Mouse (Mus musculus) intestine, embryonic 16.5 days (tissue): ENCODE data around the gene Gm8279. TPM values are rescaled to one million over a fixed set of nuclear protein-coding genes. Genes with fewer than 3 reads are reported as not detected.
"Not testable (repeated sequence)": the region's sequence is repeated elsewhere in the genome, so short reads cannot be mapped to it uniquely, and the experiment has no call there.

Experiments used
- ATAC-seq: fragments of 200-750 bp; cut with Nextera tagmentation; 2 replicates; pipeline ENCODE4 v1.8.0; 2017; ENCODE audit warnings: moderate TSS enrichment, moderate library complexity
- H3K27ac ChIP-seq: fragments of 300-500 bp; sonication (generic); 2 replicates; pipeline ENCODE4 v1.5.1; 2014; ENCODE audit warnings: mild to moderate bottlenecking, low read length
- H3K27me3 ChIP-seq: fragments of 300-500 bp; sonication (generic); replicated peaks from 2 replicates; pipeline ENCODE4 v1.6.1; 2014; ENCODE audit warnings: low read length, control low read depth, mixed read lengths; ENCODE audit not compliant: control insufficient read depth, insufficient read depth
- H3K36me3 ChIP-seq: fragments of 300-500 bp; sonication (generic); 2 replicates; pipeline ENCODE4 v1.6.1; 2014; ENCODE audit warnings: low read length, control low read depth; ENCODE audit not compliant: control insufficient read depth, insufficient read depth
- H3K4me1 ChIP-seq: fragments of 300-500 bp; sonication (generic); 2 replicates; pipeline ENCODE4 v1.6.1; 2014; ENCODE audit warnings: low read length, control low read depth, mixed read lengths; ENCODE audit not compliant: control insufficient read depth, insufficient read depth
- H3K4me2 ChIP-seq: fragments of 300-500 bp; sonication (generic); 2 replicates; pipeline ENCODE4 v1.6.1; 2014; ENCODE audit warnings: low read depth, low read length, control low read depth
- H3K4me3 ChIP-seq: fragments of 300-500 bp; sonication (generic); 2 replicates; pipeline ENCODE4 v1.5.1; 2014; ENCODE audit warnings: mild to moderate bottlenecking, low read length
- H3K9ac ChIP-seq: fragments of 300-500 bp; sonication (generic); 2 replicates; pipeline ENCODE4 v1.6.1; 2014; ENCODE audit warnings: low read depth, low read length
- H3K9me3 ChIP-seq: fragments of 300-500 bp; sonication (generic); 2 replicates; pipeline ENCODE4 v1.6.1; 2016; ENCODE audit warnings: low read length, control low read depth; ENCODE audit not compliant: control insufficient read depth
- WGBS: fragments of 180-500 bp; shearing (Covaris S2); extraction: QIAGEN DNeasy Blood & Tissue Kit; methylation state at CpG from one replicate; pipeline ENCODE4 v1.1.7; 2014; 5-methylcytosine and 5-hydroxymethylcytosine counted together
- polyA plus RNA-seq: library from polyadenylated mRNA; unstranded; fragments of >200 nt; fragmentation: Nextera tagmentation; extraction: Ambion mirVana; gene quantifications from 2 replicates; pipeline ENCODE4 v1.2.1, GENCODE M21; 2015

Gene Gm8279
- polyA plus RNA-seq: not detected in 2 replicates

DNA sequence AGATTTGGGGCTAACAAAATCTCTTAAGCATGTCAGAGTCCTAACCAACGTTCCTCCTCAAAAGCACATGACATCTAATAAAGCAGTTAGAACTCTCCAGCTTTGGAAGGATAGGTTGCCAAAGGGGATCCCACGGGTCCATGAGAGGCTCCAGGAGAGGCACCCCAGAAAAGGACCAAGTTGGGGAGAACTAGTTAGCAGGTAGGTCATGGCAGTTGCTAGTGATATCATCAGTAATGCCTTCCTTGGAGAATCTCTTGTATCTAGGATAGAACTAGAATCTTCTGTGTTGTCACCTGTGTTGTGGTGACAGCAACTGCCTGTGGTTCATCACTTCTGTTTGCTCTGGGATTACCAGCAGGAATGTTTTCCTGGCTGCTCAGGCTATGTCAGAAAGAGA lies at the start of gene Gm8279:
TSS of gene Gm8279 (plus strand) at position 301 of the 400 bp plus-strand sequence.
- ATAC-seq, H3K9me3 ChIP-seq, H3K4me2 ChIP-seq, H3K9ac ChIP-seq, H3K4me1 ChIP-seq, H3K36me3 ChIP-seq, H3K4me3 ChIP-seq, H3K27ac ChIP-seq, H3K27me3 ChIP-seq: not testable (repeated sequence)
- 83% methylated on average over 2 of the region's 2 CpGs for WGBS

DNA sequence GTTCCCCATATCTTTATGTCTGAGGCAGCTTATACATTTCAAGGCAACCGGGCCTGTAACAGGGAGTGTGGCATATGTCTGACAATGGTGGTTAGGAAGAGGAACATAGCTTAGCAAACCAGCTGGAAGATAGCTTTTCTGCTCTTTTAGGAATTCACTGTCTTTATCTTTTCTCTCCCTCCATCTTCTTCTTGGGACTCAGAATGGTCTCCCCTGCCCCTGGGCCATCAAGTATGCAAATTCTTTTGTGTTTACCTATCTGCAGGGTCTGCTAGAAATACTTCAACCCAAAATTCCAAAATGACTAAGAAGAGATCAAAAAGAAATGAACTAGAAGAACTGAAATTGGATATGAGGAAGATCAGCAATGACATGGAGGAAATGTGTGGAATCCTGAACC lies 32.9 kb downstream of the Gm8279 start, which contains the start of gene Gm3317:
TSS of gene Gm3317 (plus strand) at position 301 of the 400 bp plus-strand sequence.
- not testable (repeated sequence) for H3K36me3 ChIP-seq, H3K9me3 ChIP-seq, H3K4me1 ChIP-seq, H3K4me2 ChIP-seq, H3K27ac ChIP-seq, ATAC-seq, H3K27me3 ChIP-seq, H3K4me3 ChIP-seq, H3K9ac ChIP-seq
- no CpG with 5 or more reads among the region's 1 CpGs for WGBS

DNA sequence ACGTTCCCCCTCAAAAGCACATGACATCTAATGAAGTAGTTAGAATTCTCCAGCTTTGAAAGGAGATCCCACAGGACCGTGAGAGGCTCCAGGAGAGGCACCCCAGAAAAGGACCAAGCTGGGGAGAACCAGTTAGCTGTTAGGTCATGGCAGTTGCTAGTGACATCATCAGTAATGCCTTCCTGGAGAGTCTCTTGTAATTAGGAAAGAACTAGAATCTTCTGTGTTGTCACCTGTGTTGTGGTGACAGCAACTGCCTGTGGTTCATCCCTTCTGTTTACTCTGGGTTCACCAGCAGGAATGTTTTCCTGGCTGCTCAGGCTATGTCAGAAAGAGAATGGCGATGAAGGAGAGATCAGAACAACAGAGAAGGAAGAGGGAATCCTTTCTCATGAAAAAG lies 54.2 kb downstream of the Gm8279 start, which contains the start of gene Gm8271:
TSS of gene Gm8271 (plus strand) at position 301 of the 400 bp plus-strand sequence.
- no CpG with 5 or more reads among the region's 3 CpGs for WGBS
- H3K36me3 ChIP-seq, H3K4me3 ChIP-seq, ATAC-seq, H3K9me3 ChIP-seq, H3K27me3 ChIP-seq, H3K4me2 ChIP-seq, H3K4me1 ChIP-seq, H3K27ac ChIP-seq, H3K9ac ChIP-seq: not testable (repeated sequence)

Other genes starting within 250 kb of the Gm8279 start
- 0.11 TPM in 1 of 2 replicates, not detected in the other for gene Gm3278, start 239.1 kb upstream of the Gm8279 start, polyA plus RNA-seq
- gene Gm8297, start 147.6 kb upstream of the Gm8279 start, polyA plus RNA-seq: not detected in 2 replicates
- gene Gm3298, start 115.6 kb upstream of the Gm8279 start, polyA plus RNA-seq: not detected in 2 replicates
- not detected in 2 replicates for gene 4930555G01Rik, start 80.9 kb upstream of the Gm8279 start, polyA plus RNA-seq
- gene Gm8281, start 60.5 kb upstream of the Gm8279 start, polyA plus RNA-seq: 0.38 and 0.44 TPM in 2 replicates
- gene Gm3317, start 33.0 kb downstream of the Gm8279 start, polyA plus RNA-seq: not detected in 2 replicates
- gene Gm8271, start 54.3 kb downstream of the Gm8279 start, polyA plus RNA-seq: not detected in 2 replicates
- not detected in 2 replicates for gene Gm3526, start 129.1 kb downstream of the Gm8279 start, polyA plus RNA-seq
- gene Gm3542, start 203.4 kb downstream of the Gm8279 start, polyA plus RNA-seq: not detected in 2 replicates